Mouse (Mus musculus): Measurements from ENCODE around the gene Stam. TPM values are rescaled to one million over a fixed set of nuclear protein-coding genes. Genes with fewer than 3 reads are reported as not detected.

The Stam gene
- polyA plus RNA-seq, 1 experiment from 2014 or later = 96.0 TPM

GRCm38 (mm10) chr2:14054716-14055115 is 19.2 kb upstream of the Stam start:
- DNase-seq (ENCODE audit: low spot score) (no peak), ATAC-seq (replicated peaks; ENCODE audit: low FRiP score) (peak; percentile 9)

GRCm38 (mm10) chr2:14055168-14055565 is 18.7 kb upstream of the Stam start:
- Histone ChIP-seq H3K27ac (ENCODE audit: low read depth, low read length) (peak overlapping the region; percentile 54), H3K9ac (ENCODE audit: low read length) (peak overlapping the region; percentile 67), H3K36me3 (ENCODE audit: control insufficient read depth, insufficient read depth, low read length) (no peaks in the 10 kb centered on the region), H3K4me2 (ENCODE audit: low read depth, low read length, severe bottlenecking) (peak overlapping the region; percentile 80), H3K9me3 (ENCODE audit: control insufficient read depth, low read length) (no peaks in the 10 kb centered on the region), H3K27me3 (ENCODE audit: control insufficient read depth, insufficient read depth, low read length) (no peaks in the 10 kb centered on the region), H3K4me3 (ENCODE audit: low read depth, low read length) (peak overlapping the region; percentile 64), H3K4me1 (replicated peaks; ENCODE audit: control insufficient read depth, insufficient read depth, low read length) (0 out of 2 replicates have a peak, but pooled peaks cover 2% of the 10 kb centered on the region)
- 1% methylated on average over 51 of the region's 58 CpGs for WGBS
- peak; percentile 93 for ATAC-seq (replicated peaks; ENCODE audit: low FRiP score)
- DNase-seq (ENCODE audit: low spot score) = peak; percentile 96

More at GRCm38 (mm10) chr2:14054716-14055115, 19.2 kb upstream of the Stam start:
- peak overlapping the region; percentile 64 for H3K4me3 ChIP-seq (ENCODE audit: low read depth, low read length)
- no peaks in the 10 kb centered on the region for H3K36me3 ChIP-seq (ENCODE audit: control insufficient read depth, insufficient read depth, low read length)
- H3K27me3 ChIP-seq (ENCODE audit: control insufficient read depth, insufficient read depth, low read length) = no peaks in the 10 kb centered on the region
- peak overlapping the region; percentile 54; the same call in 1 of the 2 replicates for H3K27ac ChIP-seq (ENCODE audit: low read depth, low read length)
- WGBS = 7% methylated on average over 6 of the region's 6 CpGs
- H3K4me1 ChIP-seq (replicated peaks; ENCODE audit: control insufficient read depth, insufficient read depth, low read length) = 0 out of 2 replicates have a peak, but pooled peaks cover 2% of the 10 kb centered on the region
- H3K9me3 ChIP-seq (ENCODE audit: control insufficient read depth, low read length) = no peaks in the 10 kb centered on the region
- peak overlapping the region; percentile 67 for H3K9ac ChIP-seq (ENCODE audit: low read length)
- H3K4me2 ChIP-seq (ENCODE audit: low read depth, low read length, severe bottlenecking) = peak overlapping the region; percentile 80

GRCm38 (mm10) chr2:14055566-14056331 is 18.1 kb upstream of the Stam start, which contains the start of gene Hacd1:
Hacd1 (minus strand) TSS chr2:14056135.
- Histone ChIP-seq H3K27ac (ENCODE audit: low read depth, low read length) (peak within 1 kb of the TSS; percentile 54), H3K4me3 (ENCODE audit: low read depth, low read length) (peak within 1 kb of the TSS; percentile 64), H3K4me1 (replicated peaks; ENCODE audit: control insufficient read depth, insufficient read depth, low read length) (0 out of 2 replicates have a peak, but pooled peaks cover 2% of the 10 kb centered on the region), H3K27me3 (ENCODE audit: control insufficient read depth, insufficient read depth, low read length) (no peaks in the 10 kb centered on the region), H3K9ac (ENCODE audit: low read length) (peak within 1 kb of the TSS; percentile 67), H3K36me3 (ENCODE audit: control insufficient read depth, insufficient read depth, low read length) (no peaks in the 10 kb centered on the region), H3K9me3 (ENCODE audit: control insufficient read depth, low read length) (no peaks in the 10 kb centered on the region), H3K4me2 (ENCODE audit: low read depth, low read length, severe bottlenecking) (peak within 1 kb of the TSS; percentile 80)
- under 1% methylated on average over 55 of the region's 101 CpGs for WGBS
- DNase-seq (ENCODE audit: low spot score) (peak; percentile 84), ATAC-seq (replicated peaks; ENCODE audit: low FRiP score) (peak; percentile 89)

- no peak overlapping the region for H3K4me2 ChIP-seq (ENCODE audit: low read depth, low read length, severe bottlenecking)
- no peaks in the 10 kb centered on the region for H3K9me3 ChIP-seq (ENCODE audit: control insufficient read depth, low read length)
- H3K4me3 ChIP-seq (ENCODE audit: low read depth, low read length) = no peak overlapping the region
- H3K4me1 ChIP-seq (replicated peaks; ENCODE audit: control insufficient read depth, insufficient read depth, low read length) = no peaks in the 10 kb centered on the region
- no peak for ATAC-seq (replicated peaks; ENCODE audit: low FRiP score)
- H3K9ac ChIP-seq (ENCODE audit: low read length) = no peak overlapping the region
- 78% methylated on average over 2 of the region's 2 CpGs for WGBS
- H3K27me3 ChIP-seq (ENCODE audit: control insufficient read depth, insufficient read depth, low read length) = no peaks in the 10 kb centered on the region
- no peak for DNase-seq (ENCODE audit: low spot score)
- no peak overlapping the region for H3K27ac ChIP-seq (ENCODE audit: low read depth, low read length)
- H3K36me3 ChIP-seq (ENCODE audit: control insufficient read depth, insufficient read depth, low read length) = no peaks in the 10 kb centered on the region
Observed at GRCm38 (mm10) chr2:14065704-14066650, 7.9 kb upstream of the Stam start.

- Histone ChIP-seq H3K27ac (ENCODE audit: low read depth, low read length) (no peak overlapping the region), H3K36me3 (ENCODE audit: control insufficient read depth, insufficient read depth, low read length) (no peaks in the 10 kb centered on the region), H3K27me3 (ENCODE audit: control insufficient read depth, insufficient read depth, low read length) (no peaks in the 10 kb centered on the region), H3K9ac (ENCODE audit: low read length) (no peak overlapping the region), H3K4me2 (ENCODE audit: low read depth, low read length, severe bottlenecking) (no peak overlapping the region), H3K9me3 (ENCODE audit: control insufficient read depth, low read length) (no peaks in the 10 kb centered on the region), H3K4me1 (replicated peaks; ENCODE audit: control insufficient read depth, insufficient read depth, low read length) (no peaks in the 10 kb centered on the region), H3K4me3 (ENCODE audit: low read depth, low read length) (no peak overlapping the region)
- DNase-seq (ENCODE audit: low spot score) = no peak
- WGBS = 88% methylated on average over 2 of the region's 2 CpGs
- no peak for ATAC-seq (replicated peaks; ENCODE audit: low FRiP score)
Observed at GRCm38 (mm10) chr2:14069027-14069426, 4.9 kb upstream of the Stam start.

GRCm38 (mm10) chr2:14070466-14070865 is 3.4 kb upstream of the Stam start:
- WGBS = 84% methylated on average over 8 of the region's 8 CpGs

GRCm38 (mm10) chr2:14073008-14073361 is 913 bp upstream of the Stam start:
- H3K9me3 ChIP-seq (ENCODE audit: control insufficient read depth, low read length) = no peaks in the 10 kb centered on the region
- H3K4me2 ChIP-seq (ENCODE audit: low read depth, low read length, severe bottlenecking) = peak overlapping the region; percentile 78
- H3K9ac ChIP-seq (ENCODE audit: low read length) = peak overlapping the region; percentile 80
- H3K4me3 ChIP-seq (ENCODE audit: low read depth, low read length) = peak overlapping the region; percentile 84
- 28% methylated on average over 8 of the region's 8 CpGs for WGBS
- H3K4me1 ChIP-seq (replicated peaks; ENCODE audit: control insufficient read depth, insufficient read depth, low read length) = no peaks in the 10 kb centered on the region
- H3K36me3 ChIP-seq (ENCODE audit: control insufficient read depth, insufficient read depth, low read length) = no peaks in the 10 kb centered on the region
- ATAC-seq (replicated peaks; ENCODE audit: low FRiP score) (no peak), DNase-seq (ENCODE audit: low spot score) (no peak)
- H3K27ac ChIP-seq (ENCODE audit: low read depth, low read length) = peak overlapping the region; percentile 82
- H3K27me3 ChIP-seq (ENCODE audit: control insufficient read depth, insufficient read depth, low read length) = no peaks in the 10 kb centered on the region

More at GRCm38 (mm10) chr2:14070466-14070865, 3.4 kb upstream of the Stam start:
- H3K27me3 ChIP-seq (ENCODE audit: control insufficient read depth, insufficient read depth, low read length) = no peaks in the 10 kb centered on the region
- H3K4me2 ChIP-seq (ENCODE audit: low read depth, low read length, severe bottlenecking) = no peak overlapping the region
- H3K9me3 ChIP-seq (ENCODE audit: control insufficient read depth, low read length) = no peaks in the 10 kb centered on the region
- no peak for DNase-seq (ENCODE audit: low spot score)
- H3K27ac ChIP-seq (ENCODE audit: low read depth, low read length) = no peak overlapping the region
- no peak for ATAC-seq (replicated peaks; ENCODE audit: low FRiP score)
- H3K36me3 ChIP-seq (ENCODE audit: control insufficient read depth, insufficient read depth, low read length) = no peaks in the 10 kb centered on the region
- H3K4me1 ChIP-seq (replicated peaks; ENCODE audit: control insufficient read depth, insufficient read depth, low read length) = no peaks in the 10 kb centered on the region
- H3K4me3 ChIP-seq (ENCODE audit: low read depth, low read length) = no peak overlapping the region
- H3K9ac ChIP-seq (ENCODE audit: low read length) = no peak overlapping the region

GRCm38 (mm10) chr2:14074221-14074901 is 463 bp downstream of the Stam start:
- Histone ChIP-seq H3K4me3 (ENCODE audit: low read depth, low read length) (peak overlapping the region; percentile 84), H3K4me1 (replicated peaks; ENCODE audit: control insufficient read depth, insufficient read depth, low read length) (no peaks in the 10 kb centered on the region), H3K9me3 (ENCODE audit: control insufficient read depth, low read length) (no peaks in the 10 kb centered on the region), H3K27ac (ENCODE audit: low read depth, low read length) (peak overlapping the region; percentile 82), H3K36me3 (ENCODE audit: control insufficient read depth, insufficient read depth, low read length) (no peaks in the 10 kb centered on the region), H3K9ac (ENCODE audit: low read length) (peak overlapping the region; percentile 80), H3K4me2 (ENCODE audit: low read depth, low read length, severe bottlenecking) (peak overlapping the region; percentile 78), H3K27me3 (ENCODE audit: control insufficient read depth, insufficient read depth, low read length) (no peaks in the 10 kb centered on the region)
- no peak for DNase-seq (ENCODE audit: low spot score)
- ATAC-seq (replicated peaks; ENCODE audit: low FRiP score) = no peak; the same call in 1 of the 2 replicates
- under 1% methylated on average over 38 of the region's 38 CpGs for WGBS
